Mouse (Mus musculus) B cell, adult 2 months (primary cell): ENCODE data around the gene Gm20906.
"Not testable (repeated sequence)": the region's sequence is repeated elsewhere in the genome, so short reads cannot be mapped to it uniquely, and the experiment has no call there.

ENCODE experiments used
- DNase-seq, 2 experiments: peaks; one replicate each; pipeline ENCODE4 v3.0.0; 2022

Gene Gm20906

DNA sequence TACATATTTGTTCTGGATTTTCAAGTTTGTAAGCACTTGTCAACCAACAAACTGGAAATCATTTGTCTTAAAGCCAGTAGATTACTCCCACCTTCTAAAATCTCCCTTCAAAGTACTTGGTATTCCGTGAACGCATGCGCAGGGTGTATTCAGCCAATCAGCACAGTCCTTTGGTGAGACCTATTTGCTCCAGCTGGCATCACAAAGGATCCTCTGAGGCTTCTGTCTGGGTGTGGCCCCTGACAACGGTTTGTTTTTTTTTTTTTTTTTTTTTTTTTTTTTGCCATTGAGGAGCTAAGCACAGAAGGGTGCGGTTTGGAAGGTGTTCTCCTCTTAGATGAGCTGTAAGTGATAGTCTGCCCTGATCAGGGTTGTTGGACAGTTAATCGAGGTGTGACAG, at the start of gene Gm20906:
Gene Gm20906 (plus strand): TSS at position 301 of the 400 bp plus-strand sequence.
- DNase-seq: not testable (repeated sequence)
